Mouse (Mus musculus) left cerebral cortex, postnatal 36 days (tissue): Measurements from ENCODE around the gene Prkn. TPM values are rescaled to one million over a fixed set of nuclear protein-coding genes. Genes with fewer than 3 reads are reported as not detected.
A peak's percentile ranks its signal among the peaks of the same experiment; 100 is the strongest.

Experiments used
- DNase-seq, 2 experiments: peaks; one replicate each; pipeline ENCODE4 v3.0.0; 2021 to 2022; ENCODE audit warnings: low spot score in 2 of 2, mixed read lengths in 1 of 2
- intact Hi-C: fragments of 180-260 bp; cut with DNase I; formaldehyde crosslinking; loops from one replicate; pipeline ENCODE4 v1.15.1; 2025
- total RNA-seq, 2 experiments: library from RNA; stranded (reverse); gene quantifications; 2 replicates each; pipeline ENCODE4 v1.2.3; 2021

Gene Prkn
- total RNA-seq, 2 experiments from 2014 or later = 15.0 to 20.2 TPM

GRCm38 (mm10) chr17:11845506-11845905 lies 1005.3 kb downstream of the Prkn start:
- DNase-seq = no peak
- intact Hi-C loops = loop anchor here (5.0 kb wide), 1 partner anchor 233 kb away; no protein-coding TSS in a partner anchor

GRCm38 (mm10) chr17:11854571-11854970 lies 1014.4 kb downstream of the Prkn start:
- DNase-seq = no peak
- intact Hi-C loops = no loop called here

- intact Hi-C loops = no loop called here
- DNase-seq = no peak
Measured at GRCm38 (mm10) chr17:11858772-11859405, 1018.7 kb downstream of the Prkn start.

GRCm38 (mm10) chr17:11861178-11861577 lies 1021.0 kb downstream of the Prkn start:
- peak in 1 of 2 experiments; percentile 42 for DNase-seq
- intact Hi-C loops = no loop called here

- intact Hi-C loops = no loop called here
- no peak for DNase-seq
Measured at GRCm38 (mm10) chr17:11862360-11862759, 1022.2 kb downstream of the Prkn start.

- intact Hi-C loops = no loop called here
- DNase-seq = no peak
Measured at GRCm38 (mm10) chr17:11863017-11863416, 1022.8 kb downstream of the Prkn start.

GRCm38 (mm10) chr17:11866231-11866630 lies 1026.0 kb downstream of the Prkn start:
- intact Hi-C loops = no loop called here
- no peak for DNase-seq

- intact Hi-C loops = no loop called here
- DNase-seq = no peak
Measured at GRCm38 (mm10) chr17:11867334-11868095, 1027.3 kb downstream of the Prkn start.

GRCm38 (mm10) chr17:11870546-11870945 lies 1030.4 kb downstream of the Prkn start:
- intact Hi-C loops = no loop called here
- DNase-seq = no peak

- intact Hi-C loops = no loop called here
- no peak for DNase-seq
Measured at GRCm38 (mm10) chr17:11876240-11876639, 1036.1 kb downstream of the Prkn start.

GRCm38 (mm10) chr17:11881110-11881820 lies 1041.1 kb downstream of the Prkn start:
- intact Hi-C loops = no loop called here
- DNase-seq = no peak

- DNase-seq = no peak
- intact Hi-C loops = no loop called here
Measured at GRCm38 (mm10) chr17:11885601-11886000, 1045.4 kb downstream of the Prkn start.

- DNase-seq = no peak
- intact Hi-C loops = no loop called here
Measured at GRCm38 (mm10) chr17:11886963-11887362, 1046.8 kb downstream of the Prkn start.

GRCm38 (mm10) chr17:11887591-11888205 lies 1047.5 kb downstream of the Prkn start:
- no peak for DNase-seq
- intact Hi-C loops = no loop called here

- intact Hi-C loops = no loop called here
- no peak for DNase-seq
Measured at GRCm38 (mm10) chr17:11888806-11889205, 1048.6 kb downstream of the Prkn start.

GRCm38 (mm10) chr17:11900300-11900699 lies 1060.1 kb downstream of the Prkn start:
- intact Hi-C loops = no loop called here
- DNase-seq = no peak

- DNase-seq = no peak
- intact Hi-C loops = no loop called here
Measured at GRCm38 (mm10) chr17:11901731-11902130, 1061.5 kb downstream of the Prkn start.

- no peak for DNase-seq
- intact Hi-C loops = no loop called here
Measured at GRCm38 (mm10) chr17:11903001-11903400, 1062.8 kb downstream of the Prkn start.

GRCm38 (mm10) chr17:11910668-11911398 lies 1070.6 kb downstream of the Prkn start:
- DNase-seq = no peak
- intact Hi-C loops = no loop called here
